Mouse (Mus musculus) intestine, postnatal 0 days (tissue): ENCODE measurements at regions not wholly inside any gene's neighbourhood (a gene's known extent, or its start where the extent isn't known, plus 50 kb on each side); places are given as distances from the start of the nearest gene placed in this dataset.

Experiments used
- ATAC-seq: fragments of 200-750 bp; cut with Nextera tagmentation; 2 replicates; pipeline ENCODE4 v1.8.0; 2017; ENCODE audit warnings: mild to moderate bottlenecking, moderate TSS enrichment, moderate library complexity
- H3K27ac ChIP-seq: fragments of 300-500 bp; sonication (generic); 2 replicates; pipeline ENCODE4 v1.5.1; 2014; ENCODE audit warnings: mild to moderate bottlenecking, low read depth, low read length, moderate library complexity
- H3K27me3 ChIP-seq: fragments of 300-500 bp; sonication (generic); replicated peaks from 2 replicates; pipeline ENCODE4 v1.6.1; 2014; ENCODE audit warnings: low read length, mixed read lengths; ENCODE audit not compliant: control insufficient read depth, insufficient read depth
- H3K36me3 ChIP-seq: fragments of 300-500 bp; sonication (generic); 2 replicates; pipeline ENCODE4 v1.6.1; 2014; ENCODE audit warnings: mild to moderate bottlenecking, moderate library complexity; ENCODE audit not compliant: control insufficient read depth, insufficient read depth
- H3K4me1 ChIP-seq: fragments of 300-500 bp; sonication (generic); replicated peaks from 2 replicates; pipeline ENCODE4 v1.6.1; 2014; ENCODE audit warnings: antibody characterized with exemption, low read length, mixed read lengths; ENCODE audit not compliant: control insufficient read depth, insufficient read depth
- H3K4me2 ChIP-seq: fragments of 300-500 bp; sonication (generic); replicated peaks from 2 replicates; pipeline ENCODE4 v1.6.1; 2014; ENCODE audit warnings: low read depth, mild to moderate bottlenecking, moderate library complexity
- H3K4me3 ChIP-seq: fragments of 300-500 bp; sonication (generic); 2 replicates; pipeline ENCODE4 v1.5.1; 2014; ENCODE audit warnings: low read depth, low read length
- H3K9ac ChIP-seq: fragments of 300-500 bp; sonication (generic); 2 replicates; pipeline ENCODE4 v1.6.1; 2014; ENCODE audit warnings: mild to moderate bottlenecking, low read depth, low read length
- H3K9me3 ChIP-seq: fragments of 300-500 bp; sonication (generic); 2 replicates; pipeline ENCODE4 v1.6.1; 2016; ENCODE audit warnings: mixed run types; ENCODE audit not compliant: control insufficient read depth
- CTCF ChIP-seq: sonication (generic); IDR thresholded peaks from 2 replicates; pipeline ENCODE4 v1.5.1; 2016; ENCODE audit warnings: low read depth, mild to moderate bottlenecking, control low read depth, antibody characterized with exemption, moderate library complexity
- WGBS: fragments of 180-500 bp; shearing (Covaris S2); extraction: QIAGEN DNeasy Blood & Tissue Kit; methylation state at CpG from one replicate; pipeline ENCODE4 v1.1.7; 2014; 5-methylcytosine and 5-hydroxymethylcytosine counted together

DNA sequence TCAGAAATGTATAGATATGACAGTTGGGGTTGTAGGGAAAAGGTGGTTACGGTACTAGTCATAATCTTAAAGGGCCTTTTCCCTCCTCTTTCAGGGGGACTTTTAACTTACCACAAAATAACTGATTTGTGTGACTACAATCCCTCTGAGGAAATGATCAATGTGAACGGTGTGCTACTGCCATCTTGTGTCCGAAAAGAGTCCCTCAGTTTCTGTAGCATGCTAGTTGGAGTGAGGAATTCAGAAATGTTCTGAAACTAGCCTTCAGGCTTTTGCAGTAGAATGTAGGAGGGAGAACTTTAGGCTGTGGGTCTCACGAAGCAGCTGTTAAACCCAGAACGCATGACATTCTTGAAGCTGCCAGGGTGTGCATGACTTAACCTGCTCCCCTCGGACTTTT, 471.5 kb upstream of the N6amt1 start:
- Histone ChIP-seq H3K36me3 (no peaks in the 10 kb centered on the region), H3K9me3 (no peaks in the 10 kb centered on the region), H3K9ac (no peak overlapping the region), H3K27ac (no peak overlapping the region), H3K4me1 (no peaks in the 10 kb centered on the region), H3K27me3 (no peaks in the 10 kb centered on the region), H3K4me2 (no peak overlapping the region), H3K4me3 (no peak overlapping the region)
- WGBS: 18% methylated on average over 6 of the region's 6 CpGs
- ATAC-seq: peak; percentile 41; the same call in 1 of the 2 replicates
- peak; percentile 94 for TF ChIP-seq CTCF

DNA sequence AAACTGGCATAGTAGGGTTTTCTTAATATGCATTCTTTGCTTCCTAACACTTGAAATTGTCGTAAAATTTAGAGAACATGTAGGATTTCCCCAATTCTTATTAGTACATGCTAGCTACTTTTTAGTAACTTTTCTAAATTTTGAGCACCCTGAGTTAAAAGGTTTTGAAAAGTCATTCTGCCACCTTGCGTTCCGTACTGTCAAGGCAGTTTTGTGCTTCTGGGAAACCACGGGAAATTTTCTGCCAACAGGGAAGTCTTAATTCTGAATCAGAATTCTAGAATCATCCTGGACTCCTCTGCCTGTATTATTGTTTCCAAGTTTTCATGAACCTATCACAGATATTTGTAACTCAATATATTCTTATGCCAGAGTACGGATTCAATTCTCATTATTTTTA, 472.4 kb upstream of the N6amt1 start:
- Histone ChIP-seq H3K27ac (no peak overlapping the region), H3K36me3 (no peaks in the 10 kb centered on the region), H3K9me3 (no peaks in the 10 kb centered on the region), H3K4me3 (no peak overlapping the region), H3K9ac (no peak overlapping the region), H3K27me3 (no peaks in the 10 kb centered on the region), H3K4me2 (no peak overlapping the region), H3K4me1 (no peaks in the 10 kb centered on the region)
- no peak for TF ChIP-seq CTCF
- WGBS: 81% methylated on average over 5 of the region's 5 CpGs
- no peak for ATAC-seq

DNA sequence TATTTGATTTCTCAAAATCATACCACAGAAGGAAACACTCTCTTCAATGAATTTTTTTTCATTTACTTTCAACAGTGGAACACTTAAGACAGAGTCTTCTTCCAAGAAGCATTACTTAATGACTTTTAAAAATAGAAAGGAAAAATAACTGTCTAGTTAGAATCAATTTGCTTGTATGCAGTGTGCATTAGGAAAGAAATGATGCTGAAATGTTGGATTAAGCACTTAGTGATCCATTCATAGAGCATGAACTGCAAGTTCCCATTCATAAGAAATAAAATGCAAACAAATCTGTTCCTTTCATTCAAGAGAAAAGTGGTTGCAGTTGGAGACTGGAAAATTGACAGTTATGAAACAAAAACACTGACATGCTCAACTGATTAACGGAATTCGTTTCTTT, 493.2 kb upstream of the N6amt1 start:
- H3K27me3 ChIP-seq: no peaks in the 10 kb centered on the region
- H3K4me1 ChIP-seq: no peaks in the 10 kb centered on the region
- no peak overlapping the region for H3K4me2 ChIP-seq
- H3K36me3 ChIP-seq: no peaks in the 10 kb centered on the region
- no peak for ATAC-seq
- no peaks in the 10 kb centered on the region for H3K9me3 ChIP-seq
- H3K9ac ChIP-seq: no peak overlapping the region
- no peak for TF ChIP-seq CTCF
- no peak overlapping the region for H3K4me3 ChIP-seq
- 87% methylated on average over 2 of the region's 2 CpGs for WGBS
- H3K27ac ChIP-seq: no peak overlapping the region

DNA sequence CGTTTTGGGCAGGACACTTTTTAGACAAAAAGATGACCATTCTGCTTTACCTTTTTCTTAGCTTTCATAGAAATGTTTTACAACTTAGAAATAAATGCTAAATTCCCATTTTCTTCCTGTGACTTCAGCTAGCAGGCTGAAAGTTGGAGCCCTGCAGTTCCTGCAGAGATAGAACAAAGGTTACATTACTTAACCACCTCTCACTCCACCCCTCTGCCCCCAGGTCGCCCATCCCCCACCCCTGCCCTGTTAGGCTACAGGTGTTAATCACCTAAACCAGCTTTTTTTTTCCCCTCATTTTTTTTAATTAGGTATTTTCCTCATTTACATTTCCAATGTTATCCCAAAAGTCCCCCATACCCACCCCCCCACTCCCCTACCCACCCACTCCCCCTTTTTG, 498.1 kb upstream of the N6amt1 start:
- 29% methylated on average over 2 of the region's 2 CpGs for WGBS
- no peak for TF ChIP-seq CTCF
- Histone ChIP-seq H3K9ac (no peak overlapping the region), H3K27ac (no peak overlapping the region), H3K4me1 (no peaks in the 10 kb centered on the region), H3K36me3 (no peaks in the 10 kb centered on the region), H3K4me3 (no peak overlapping the region), H3K9me3 (no peaks in the 10 kb centered on the region), H3K4me2 (peak overlapping the region; percentile 14; the same call in 1 of the 2 replicates), H3K27me3 (no peaks in the 10 kb centered on the region)
- ATAC-seq: peak; percentile 70

DNA sequence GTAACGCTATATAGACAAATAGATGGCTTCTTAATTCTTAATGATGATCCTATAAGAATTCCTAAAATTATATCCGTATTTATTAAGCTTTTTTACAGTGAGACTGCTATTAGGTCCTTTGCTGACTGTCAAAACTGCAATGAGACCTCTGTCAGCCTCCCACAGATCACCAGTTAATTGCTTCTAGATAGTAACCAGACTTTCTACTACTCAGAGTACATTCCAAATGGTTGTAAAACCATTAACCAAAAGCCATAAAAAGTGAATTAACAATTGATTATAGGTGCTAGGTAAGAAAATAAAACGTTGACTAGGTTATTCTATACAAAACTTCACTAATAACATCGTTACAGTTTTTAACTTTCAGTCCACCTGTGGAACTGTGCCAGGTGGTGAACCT, 498.7 kb upstream of the N6amt1 start:
- Histone ChIP-seq H3K36me3 (no peaks in the 10 kb centered on the region), H3K27ac (no peak overlapping the region), H3K4me1 (no peaks in the 10 kb centered on the region), H3K4me2 (peak overlapping the region; percentile 14; the same call in 1 of the 2 replicates), H3K4me3 (no peak overlapping the region), H3K9me3 (no peaks in the 10 kb centered on the region), H3K27me3 (no peaks in the 10 kb centered on the region), H3K9ac (no peak overlapping the region)
- 47% methylated on average over 4 of the region's 4 CpGs for WGBS
- ATAC-seq: 0 out of 2 replicates have a peak, but pooled peaks have one; percentile 45
- TF ChIP-seq CTCF: no peak

DNA sequence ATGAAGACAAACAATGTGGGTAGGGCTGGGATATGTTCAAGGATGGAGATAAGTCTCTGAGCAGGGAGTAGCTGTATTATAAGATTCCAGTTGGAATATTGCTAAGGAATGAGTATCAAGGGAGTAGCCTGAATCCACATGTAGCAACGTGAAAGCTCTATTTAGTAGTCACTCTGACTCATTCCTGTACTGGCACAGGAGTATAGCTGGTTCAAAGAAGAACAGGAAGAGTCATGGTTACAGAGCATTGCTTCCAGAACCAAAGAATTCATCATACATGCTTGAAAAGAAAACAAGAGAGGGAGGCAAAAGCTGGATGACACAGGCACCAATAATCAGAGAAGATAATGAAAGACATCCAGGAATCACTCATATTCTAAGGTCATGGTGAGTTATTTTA, 500.6 kb upstream of the N6amt1 start:
- no peaks in the 10 kb centered on the region for H3K36me3 ChIP-seq
- WGBS: 76% methylated on average over 1 of the region's 1 CpGs
- no peaks in the 10 kb centered on the region for H3K27me3 ChIP-seq
- no peak overlapping the region for H3K4me3 ChIP-seq
- no peak overlapping the region for H3K27ac ChIP-seq
- no peak overlapping the region for H3K9ac ChIP-seq
- H3K4me1 ChIP-seq: no peaks in the 10 kb centered on the region
- H3K9me3 ChIP-seq: no peaks in the 10 kb centered on the region
- H3K4me2 ChIP-seq: no peak overlapping the region
- ATAC-seq: no peak
- TF ChIP-seq CTCF: no peak
